Mouse (Mus musculus) hindbrain, embryonic 11.5 days (tissue): ENCODE results near the gene Sik3. TPM values are rescaled to one million over a fixed set of nuclear protein-coding genes. Genes with fewer than 3 reads are reported as not detected.

Source experiments
- ATAC-seq: fragments of 200-750 bp; cut with Nextera tagmentation; 2 replicates; pipeline ENCODE4 v1.8.0; 2017; ENCODE audit warnings: mild to moderate bottlenecking, moderate TSS enrichment, moderate library complexity; ENCODE audit not compliant: low FRiP score
- DNase-seq: peaks from one replicate; pipeline ENCODE4 v3.0.0-alpha.2; 2015; ENCODE audit warnings: low spot score
- H3K27ac ChIP-seq: fragments of 300-500 bp; sonication (generic); 2 replicates; pipeline ENCODE4 v1.5.1; 2014; ENCODE audit warnings: mild to moderate bottlenecking, low read depth, low read length
- H3K27me3 ChIP-seq: fragments of 300-500 bp; sonication (generic); 2 replicates; pipeline ENCODE4 v1.6.1; 2014; ENCODE audit warnings: mild to moderate bottlenecking, low read length, moderate library complexity, mixed read lengths; ENCODE audit not compliant: control insufficient read depth, insufficient read depth
- H3K36me3 ChIP-seq: fragments of 300-500 bp; sonication (generic); 2 replicates; pipeline ENCODE4 v1.6.1; 2014; ENCODE audit warnings: mild to moderate bottlenecking, low read length, moderate library complexity, mixed read lengths; ENCODE audit not compliant: control insufficient read depth, insufficient read depth
- H3K4me1 ChIP-seq: fragments of 300-500 bp; sonication (generic); replicated peaks from 2 replicates; pipeline ENCODE4 v1.6.1; 2014; ENCODE audit warnings: low read length, mixed read lengths; ENCODE audit not compliant: control insufficient read depth, insufficient read depth
- H3K4me2 ChIP-seq: fragments of 300-500 bp; sonication (generic); replicated peaks from 2 replicates; pipeline ENCODE4 v1.6.1; 2014; ENCODE audit warnings: mild to moderate bottlenecking, low read depth, low read length
- H3K4me3 ChIP-seq: fragments of 300-500 bp; sonication (generic); 2 replicates; pipeline ENCODE4 v1.5.1; 2014; ENCODE audit warnings: low read depth, low read length
- H3K9ac ChIP-seq: fragments of 300-500 bp; sonication (generic); 2 replicates; pipeline ENCODE4 v1.6.1; 2014; ENCODE audit warnings: low read depth, low read length
- H3K9me3 ChIP-seq: fragments of 300-500 bp; sonication (generic); 2 replicates; pipeline ENCODE4 v1.6.1; 2016; ENCODE audit warnings: low read length; ENCODE audit not compliant: control insufficient read depth
- WGBS: fragments of 180-500 bp; shearing (Covaris S2); extraction: QIAGEN DNeasy Blood & Tissue Kit; methylation state at CpG from one replicate; pipeline ENCODE4 v1.1.7; 2014; 5-methylcytosine and 5-hydroxymethylcytosine counted together
- polyA plus RNA-seq: library from polyadenylated mRNA; unstranded; fragments of >200 nt; fragmentation: Nextera tagmentation; extraction: Ambion mirVana; gene quantifications from 2 replicates; pipeline ENCODE4 v1.2.1, GENCODE M21; 2014

Gene Sik3
- polyA plus RNA-seq, 1 experiment from 2014 or later = 10.1 TPM

DNA sequence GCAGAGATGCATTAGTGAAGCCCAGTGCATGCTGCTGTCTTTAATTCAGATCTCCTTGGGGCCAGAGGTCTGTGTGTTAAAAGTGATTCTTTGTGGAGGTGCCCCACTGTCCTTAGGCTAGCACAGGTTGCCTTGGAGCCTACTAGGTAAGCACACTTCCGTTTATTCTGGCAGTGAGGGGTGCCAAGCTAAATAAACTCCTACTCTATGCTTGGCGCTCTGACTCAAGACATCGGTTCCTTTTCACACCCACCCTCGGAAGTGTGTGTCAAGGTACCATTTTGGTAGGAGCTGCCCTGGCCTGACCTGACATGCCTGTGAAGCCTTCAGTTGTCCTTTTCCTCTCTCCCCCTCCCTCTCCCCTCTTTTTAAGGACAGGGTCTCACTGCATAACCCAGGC is 201.7 kb downstream of the Sik3 start:
- WGBS = 89% methylated on average over 4 of the region's 4 CpGs
- Histone ChIP-seq H3K9ac (no peak overlapping the region), H3K9me3 (no peaks in the 10 kb centered on the region), H3K36me3 (no peaks in the 10 kb centered on the region; the same call in none of the 2 replicates), H3K27ac (no peak overlapping the region), H3K4me3 (no peak overlapping the region), H3K4me1 (no peaks in the 10 kb centered on the region), H3K4me2 (no peak overlapping the region), H3K27me3 (no peaks in the 10 kb centered on the region)
- no peak for ATAC-seq
- DNase-seq = no peak

- Histone ChIP-seq H3K9ac (no peak overlapping the region), H3K4me2 (no peak overlapping the region), H3K36me3 (no peaks in the 10 kb centered on the region; the same call in none of the 2 replicates), H3K4me3 (no peak overlapping the region), H3K27ac (no peak overlapping the region), H3K27me3 (no peaks in the 10 kb centered on the region), H3K4me1 (no peaks in the 10 kb centered on the region), H3K9me3 (no peaks in the 10 kb centered on the region)
- DNase-seq (no peak), ATAC-seq (no peak)
- 92% methylated on average over 10 of the region's 10 CpGs for WGBS
Measured at GRCm38 (mm10) chr9:46214946-46215337, 202.3 kb downstream of the Sik3 start.

GRCm38 (mm10) chr9:46215338-46216322 is 203.0 kb downstream of the Sik3 start:
- 90% methylated on average over 11 of the region's 11 CpGs for WGBS
- H3K27ac ChIP-seq = no peak overlapping the region
- ATAC-seq = no peak
- no peaks in the 10 kb centered on the region for H3K9me3 ChIP-seq
- no peaks in the 10 kb centered on the region for H3K27me3 ChIP-seq
- H3K9ac ChIP-seq = no peak overlapping the region
- H3K4me1 ChIP-seq = no peaks in the 10 kb centered on the region
- no peaks in the 10 kb centered on the region; the same call in none of the 2 replicates for H3K36me3 ChIP-seq
- no peak overlapping the region for H3K4me3 ChIP-seq
- H3K4me2 ChIP-seq = no peak overlapping the region
- no peak for DNase-seq

DNA sequence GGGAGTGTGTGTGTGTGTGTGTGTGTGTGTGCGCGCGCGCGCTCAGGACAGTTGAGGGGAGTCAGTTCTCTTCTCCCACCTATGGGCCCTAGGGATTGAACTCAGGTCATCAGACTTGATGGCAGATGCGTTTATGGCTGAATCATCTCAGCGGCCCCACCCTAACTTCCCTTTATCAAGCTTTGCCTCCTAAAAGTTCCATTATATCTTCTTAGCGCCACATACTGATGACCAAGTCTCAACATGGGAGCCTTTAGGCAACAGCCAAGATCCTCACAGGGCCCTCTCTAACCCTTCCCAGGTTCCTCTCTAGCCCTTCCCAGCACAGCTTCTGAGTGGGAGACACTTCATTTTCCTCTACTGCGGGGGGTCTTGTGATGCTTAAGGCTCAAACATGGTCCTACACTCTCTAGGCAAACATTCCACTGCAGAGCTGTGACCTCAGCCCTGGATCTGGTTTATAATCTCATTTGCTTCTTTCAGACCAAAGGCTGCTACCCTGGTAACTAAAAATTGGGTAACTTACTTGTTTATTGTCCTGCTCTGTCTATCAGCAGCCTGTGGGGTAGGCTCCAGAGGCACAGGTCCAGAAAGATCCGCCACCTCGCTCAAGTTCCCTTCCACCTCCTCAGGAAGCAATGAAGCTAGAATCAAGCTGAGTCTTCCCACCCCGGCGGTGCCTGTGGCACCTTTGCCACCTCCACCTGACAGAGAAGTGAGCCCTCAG is 204.3 kb downstream of the Sik3 start:
- H3K4me2 ChIP-seq = no peak overlapping the region
- H3K9ac ChIP-seq = no peak overlapping the region
- H3K4me3 ChIP-seq = no peak overlapping the region
- DNase-seq (no peak), ATAC-seq (no peak)
- no peak overlapping the region for H3K27ac ChIP-seq
- no peaks in the 10 kb centered on the region for H3K4me1 ChIP-seq
- 94% methylated on average over 13 of the region's 13 CpGs for WGBS
- no peaks in the 10 kb centered on the region for H3K9me3 ChIP-seq
- H3K36me3 ChIP-seq = peaks cover under 1% of the 10 kb centered on the region
- no peaks in the 10 kb centered on the region for H3K27me3 ChIP-seq

GRCm38 (mm10) chr9:46218176-46218575 is 205.6 kb downstream of the Sik3 start:
- DNase-seq (no peak), ATAC-seq (no peak)
- Histone ChIP-seq H3K27me3 (no peaks in the 10 kb centered on the region), H3K9ac (no peak overlapping the region), H3K9me3 (no peaks in the 10 kb centered on the region), H3K36me3 (peaks cover 3% of the 10 kb centered on the region), H3K27ac (no peak overlapping the region), H3K4me2 (no peak overlapping the region), H3K4me3 (no peak overlapping the region), H3K4me1 (no peaks in the 10 kb centered on the region)
- WGBS = 87% methylated on average over 8 of the region's 9 CpGs

GRCm38 (mm10) chr9:46223090-46223489 is 210.5 kb downstream of the Sik3 start:
- Histone ChIP-seq H3K9ac (no peak overlapping the region), H3K4me1 (no peaks in the 10 kb centered on the region), H3K27ac (no peak overlapping the region), H3K4me3 (no peak overlapping the region), H3K4me2 (no peak overlapping the region), H3K9me3 (no peaks in the 10 kb centered on the region), H3K27me3 (no peaks in the 10 kb centered on the region), H3K36me3 (peaks cover 3% of the 10 kb centered on the region)
- DNase-seq (no peak), ATAC-seq (no peak)
- WGBS = 86% methylated on average over 6 of the region's 6 CpGs

DNA sequence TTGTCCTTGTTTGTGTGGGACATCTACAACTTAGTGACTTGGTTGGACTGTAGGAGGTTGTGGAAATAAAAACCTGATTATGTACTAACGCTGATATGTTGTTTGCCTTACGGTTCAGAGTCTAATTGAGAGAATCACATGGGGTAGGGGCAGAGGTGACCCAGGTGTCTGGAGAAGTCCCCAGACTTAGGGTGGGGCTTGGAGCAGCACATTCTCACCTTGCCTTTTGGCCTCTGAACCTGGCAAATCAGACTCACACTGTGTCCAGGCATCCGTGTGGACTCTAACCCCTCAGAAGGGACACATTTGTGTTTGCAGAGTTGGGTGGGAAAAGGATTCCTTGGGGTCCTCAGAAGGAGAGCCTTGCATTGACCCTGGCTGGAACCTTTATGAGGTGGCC is 211.5 kb downstream of the Sik3 start:
- Histone ChIP-seq H3K4me2 (no peak overlapping the region), H3K4me1 (no peaks in the 10 kb centered on the region), H3K9me3 (no peaks in the 10 kb centered on the region), H3K27ac (no peak overlapping the region), H3K36me3 (peaks cover 3% of the 10 kb centered on the region), H3K9ac (no peak overlapping the region), H3K4me3 (no peak overlapping the region), H3K27me3 (no peaks in the 10 kb centered on the region)
- ATAC-seq (no peak), DNase-seq (no peak)
- 83% methylated on average over 3 of the region's 3 CpGs for WGBS

GRCm38 (mm10) chr9:46224945-46225660 is 212.5 kb downstream of the Sik3 start:
- Histone ChIP-seq H3K36me3 (peaks cover 3% of the 10 kb centered on the region), H3K27ac (no peak overlapping the region), H3K27me3 (no peaks in the 10 kb centered on the region), H3K9ac (no peak overlapping the region), H3K9me3 (no peaks in the 10 kb centered on the region), H3K4me1 (no peaks in the 10 kb centered on the region), H3K4me3 (no peak overlapping the region), H3K4me2 (no peak overlapping the region)
- 73% methylated on average over 5 of the region's 5 CpGs for WGBS
- ATAC-seq (no peak), DNase-seq (no peak)
